Mouse (Mus musculus) forebrain, embryonic 10.5 days (tissue): ENCODE measurements around the gene Fam216a. TPM values are rescaled to one million over a fixed set of nuclear protein-coding genes. Genes with fewer than 3 reads are reported as not detected.
"Not testable (repeated sequence)": the region's sequence is repeated elsewhere in the genome, so short reads cannot be mapped to it uniquely, and the experiment has no call there.

Experiments
- DNase-seq: peaks from one replicate; pipeline ENCODE4 v3.0.0-alpha.2; 2017; ENCODE audit warnings: low spot score; ENCODE audit errors: extremely low spot score
- H3K27ac ChIP-seq: fragments of 300-500 bp; sonication (generic); 2 replicates; pipeline ENCODE4 v1.5.1; 2016; ENCODE audit warnings: mild to moderate bottlenecking
- H3K27me3 ChIP-seq: fragments of 300-500 bp; sonication (generic); 2 replicates; pipeline ENCODE4 v1.6.1; 2016; ENCODE audit warnings: mild to moderate bottlenecking; ENCODE audit not compliant: poor library complexity, severe bottlenecking
- H3K36me3 ChIP-seq: fragments of 300-500 bp; sonication (generic); replicated peaks from 2 replicates; pipeline ENCODE4 v1.6.1; 2016; ENCODE audit warnings: mild to moderate bottlenecking, moderate library complexity
- H3K4me1 ChIP-seq: fragments of 300-500 bp; sonication (generic); 2 replicates; pipeline ENCODE4 v1.6.1; 2016
- H3K4me3 ChIP-seq: fragments of 300-500 bp; sonication (generic); 2 replicates; pipeline ENCODE4 v1.5.1; 2016; ENCODE audit warnings: mild to moderate bottlenecking, moderate library complexity
- H3K9me3 ChIP-seq: fragments of 300-500 bp; sonication (generic); 2 replicates; pipeline ENCODE4 v1.6.1; 2016; ENCODE audit warnings: mild to moderate bottlenecking, moderate library complexity
- WGBS: fragments of 180-500 bp; shearing (Covaris S2); methylation state at CpG from one replicate; pipeline ENCODE4 v1.1.7; 2016; 5-methylcytosine and 5-hydroxymethylcytosine counted together
- polyA plus RNA-seq: library from polyadenylated mRNA; unstranded; fragments of >200 nt; fragmentation: Nextera tagmentation; extraction: Ambion mirVana; gene quantifications from 2 replicates; pipeline ENCODE4 v1.2.1, GENCODE M21; 2016

The Fam216a gene
- polyA plus RNA-seq, 1 experiment from 2014 or later, result 90.1 TPM

- 94% methylated on average over 4 of the region's 4 CpGs for WGBS
- H3K27me3 ChIP-seq, result no peaks in the 10 kb centered on the region
- H3K27ac ChIP-seq, result no peak overlapping the region
- H3K4me1 ChIP-seq, result no peaks in the 10 kb centered on the region
- no peak overlapping the region for H3K4me3 ChIP-seq
- peaks cover 23% of the 10 kb centered on the region for H3K36me3 ChIP-seq
- no peak for DNase-seq
- H3K9me3 ChIP-seq, result no peaks in the 10 kb centered on the region
These were observed 41.9 kb downstream of the Fam216a start for GRCm38 (mm10) chr5:122330269-122330668.

- no peaks in the 10 kb centered on the region for H3K9me3 ChIP-seq
- no peaks in the 10 kb centered on the region for H3K4me1 ChIP-seq
- H3K27me3 ChIP-seq, result no peaks in the 10 kb centered on the region
- 96% methylated on average over 3 of the region's 3 CpGs for WGBS
- H3K27ac ChIP-seq, result no peak overlapping the region
- H3K4me3 ChIP-seq, result no peak overlapping the region
- H3K36me3 ChIP-seq, result peaks cover 45% of the 10 kb centered on the region
- no peak for DNase-seq
These were observed 44.9 kb downstream of the Fam216a start for GRCm38 (mm10) chr5:122327283-122327682.

GRCm38 (mm10) chr5:122325477-122325876, 46.7 kb downstream of the Fam216a start:
- Histone ChIP-seq H3K36me3 (peaks cover 63% of the 10 kb centered on the region), H3K27me3 (no peaks in the 10 kb centered on the region), H3K4me3 (no peak overlapping the region), H3K9me3 (no peaks in the 10 kb centered on the region), H3K27ac (no peak overlapping the region), H3K4me1 (no peaks in the 10 kb centered on the region)
- DNase-seq, result no peak
- 89% methylated on average over 8 of the region's 8 CpGs for WGBS

GRCm38 (mm10) chr5:122324608-122325431, 47.3 kb downstream of the Fam216a start:
- WGBS, result 91% methylated on average over 23 of the region's 23 CpGs
- no peak for DNase-seq
- Histone ChIP-seq H3K4me1 (no peaks in the 10 kb centered on the region), H3K9me3 (no peaks in the 10 kb centered on the region), H3K36me3 (peaks cover 69% of the 10 kb centered on the region), H3K27ac (no peak overlapping the region), H3K4me3 (no peak overlapping the region), H3K27me3 (no peaks in the 10 kb centered on the region)

- H3K9me3 ChIP-seq, result no peaks in the 10 kb centered on the region
- H3K36me3 ChIP-seq, result peaks cover 75% of the 10 kb centered on the region
- no peaks in the 10 kb centered on the region for H3K4me1 ChIP-seq
- no peak overlapping the region for H3K27ac ChIP-seq
- no peak for DNase-seq
- no peak overlapping the region for H3K4me3 ChIP-seq
- H3K27me3 ChIP-seq, result no peaks in the 10 kb centered on the region
- WGBS, result 69% methylated on average over 8 of the region's 8 CpGs
These were observed 48.6 kb downstream of the Fam216a start for GRCm38 (mm10) chr5:122323523-122323922.

GRCm38 (mm10) chr5:122320205-122320781, 51.9 kb downstream of the Fam216a start:
- H3K36me3 ChIP-seq, result peaks cover 81% of the 10 kb centered on the region

GRCm38 (mm10) chr5:122319474-122320204, 52.5 kb downstream of the Fam216a start:
- Histone ChIP-seq H3K36me3 (peaks cover 81% of the 10 kb centered on the region), H3K27me3 (no peaks in the 10 kb centered on the region), H3K9me3 (no peaks in the 10 kb centered on the region), H3K4me3 (no peak overlapping the region), H3K27ac (no peak overlapping the region), H3K4me1 (no peaks in the 10 kb centered on the region)
- 80% methylated on average over 14 of the region's 14 CpGs for WGBS
- no peak for DNase-seq

More at GRCm38 (mm10) chr5:122320205-122320781, 51.9 kb downstream of the Fam216a start:
- Histone ChIP-seq H3K9me3 (no peaks in the 10 kb centered on the region), H3K27me3 (no peaks in the 10 kb centered on the region), H3K27ac (no peak overlapping the region), H3K4me1 (no peaks in the 10 kb centered on the region), H3K4me3 (no peak overlapping the region)
- no peak for DNase-seq
- WGBS, result 88% methylated on average over 12 of the region's 12 CpGs

GRCm38 (mm10) chr5:122318976-122319375, 53.2 kb downstream of the Fam216a start:
- H3K36me3 ChIP-seq, result peaks cover 82% of the 10 kb centered on the region
- DNase-seq, H3K4me1 ChIP-seq, H3K9me3 ChIP-seq, H3K4me3 ChIP-seq, H3K27ac ChIP-seq, H3K27me3 ChIP-seq: not testable (repeated sequence)
- 75% methylated on average over 3 of the region's 3 CpGs for WGBS

GRCm38 (mm10) chr5:122318100-122318499, 54.1 kb downstream of the Fam216a start:
- no peak overlapping the region for H3K27ac ChIP-seq
- no peaks in the 10 kb centered on the region for H3K4me1 ChIP-seq
- WGBS, result 76% methylated on average over 3 of the region's 3 CpGs
- H3K4me3 ChIP-seq, result no peak overlapping the region
- H3K36me3 ChIP-seq, result peaks cover 88% of the 10 kb centered on the region
- no peak for DNase-seq
- H3K27me3 ChIP-seq, result no peaks in the 10 kb centered on the region
- no peaks in the 10 kb centered on the region for H3K9me3 ChIP-seq

- H3K36me3 ChIP-seq, result peaks cover 89% of the 10 kb centered on the region
These were observed 54.7 kb downstream of the Fam216a start for GRCm38 (mm10) chr5:122317329-122318045.

GRCm38 (mm10) chr5:122314966-122315667, 57.0 kb downstream of the Fam216a start:
- 81% methylated on average over 20 of the region's 20 CpGs for WGBS
- Histone ChIP-seq H3K4me1 (peaks cover 4% of the 10 kb centered on the region; the same call in 1 of the 2 replicates), H3K4me3 (no peak overlapping the region), H3K9me3 (no peaks in the 10 kb centered on the region), H3K27me3 (no peaks in the 10 kb centered on the region), H3K36me3 (peaks cover 88% of the 10 kb centered on the region), H3K27ac (no peak overlapping the region)
- no peak for DNase-seq

More at GRCm38 (mm10) chr5:122317329-122318045, 54.7 kb downstream of the Fam216a start:
- Histone ChIP-seq H3K4me1 (no peaks in the 10 kb centered on the region), H3K27ac (no peak overlapping the region), H3K27me3 (no peaks in the 10 kb centered on the region), H3K9me3 (no peaks in the 10 kb centered on the region), H3K4me3 (no peak overlapping the region)
- 84% methylated on average over 11 of the region's 11 CpGs for WGBS
- no peak for DNase-seq
